Mouse (Mus musculus) midbrain, embryonic 15.5 days (tissue): ENCODE measurements around the gene Cdsn. TPM values are rescaled to one million over a fixed set of nuclear protein-coding genes. Genes with fewer than 3 reads are reported as not detected.
"Not testable (repeated sequence)": the region's sequence is repeated elsewhere in the genome, so short reads cannot be mapped to it uniquely, and the experiment has no call there.

ENCODE experiments used
- ATAC-seq: fragments of 200-750 bp; cut with Nextera tagmentation; replicated peaks from 2 replicates; pipeline ENCODE4 v1.8.0; 2017; ENCODE audit warnings: moderate TSS enrichment
- H3K27ac ChIP-seq: fragments of 300-500 bp; sonication (generic); 2 replicates; pipeline ENCODE4 v1.5.1; 2015; ENCODE audit warnings: mild to moderate bottlenecking, inconsistent platforms
- H3K27me3 ChIP-seq: fragments of 300-500 bp; sonication (generic); replicated peaks from 2 replicates; pipeline ENCODE4 v1.6.1; 2015; ENCODE audit warnings: inconsistent platforms
- H3K36me3 ChIP-seq: fragments of 300-500 bp; sonication (generic); replicated peaks from 2 replicates; pipeline ENCODE4 v1.6.1; 2015; ENCODE audit warnings: inconsistent platforms
- H3K4me1 ChIP-seq: fragments of 300-500 bp; sonication (generic); 2 replicates; pipeline ENCODE4 v1.6.1; 2015; ENCODE audit warnings: inconsistent platforms
- H3K4me2 ChIP-seq: fragments of 300-500 bp; sonication (generic); 2 replicates; pipeline ENCODE4 v1.6.1; 2015; ENCODE audit warnings: inconsistent platforms, mild to moderate bottlenecking, moderate library complexity
- H3K4me3 ChIP-seq: fragments of 300-500 bp; sonication (generic); 2 replicates; pipeline ENCODE4 v1.5.1; 2015; ENCODE audit warnings: mild to moderate bottlenecking, inconsistent platforms
- H3K9ac ChIP-seq: fragments of 300-500 bp; sonication (generic); 2 replicates; pipeline ENCODE4 v1.6.1; 2015; ENCODE audit warnings: mild to moderate bottlenecking, inconsistent platforms
- H3K9me3 ChIP-seq: fragments of 300-500 bp; sonication (generic); 2 replicates; pipeline ENCODE4 v1.6.1; 2016; ENCODE audit warnings: inconsistent platforms
- WGBS: fragments of 180-500 bp; shearing (Covaris S2); methylation state at CpG from one replicate; pipeline ENCODE4 v1.1.7; 2015; ENCODE audit warnings: mixed read lengths; 5-methylcytosine and 5-hydroxymethylcytosine counted together
- polyA plus RNA-seq: library from polyadenylated mRNA; unstranded; fragments of >200 nt; fragmentation: Nextera tagmentation; extraction: Ambion mirVana; gene quantifications from 2 replicates; pipeline ENCODE4 v1.2.1, GENCODE M21; 2015

Gene Cdsn
- 0.06 TPM in 2 replicates for polyA plus RNA-seq

- Histone ChIP-seq H3K4me3 (no peak within 1 kb of the TSS), H3K27ac (no peak within 1 kb of the TSS), H3K9me3 (no peaks in the 10 kb centered on the region), H3K27me3 (no peaks in the 10 kb centered on the region; the same call in 1 of the 2 replicates), H3K36me3 (no peaks in the 10 kb centered on the region), H3K4me2 (no peak within 1 kb of the TSS), H3K4me1 (no peaks in the 10 kb centered on the region), H3K9ac (no peak within 1 kb of the TSS)
- 80% methylated on average over 10 of the region's 10 CpGs for WGBS
- no peak for ATAC-seq
These were observed at the start of gene Cdsn for GRCm38 (mm10) chr17:35551881-35552414. TSS of gene Cdsn (plus strand) at chr17:35552128.

- 3% methylated on average over 6 of the region's 6 CpGs for WGBS
- H3K27ac ChIP-seq = no peak overlapping the region
- peaks cover 13% of the 10 kb centered on the region for H3K27me3 ChIP-seq
- H3K9ac ChIP-seq = no peak overlapping the region
- H3K36me3 ChIP-seq = no peaks in the 10 kb centered on the region
- no peaks in the 10 kb centered on the region for H3K9me3 ChIP-seq
- no peak for ATAC-seq
- no peak overlapping the region for H3K4me3 ChIP-seq
- H3K4me2 ChIP-seq = no peak overlapping the region
- no peaks in the 10 kb centered on the region for H3K4me1 ChIP-seq
These were observed 49.7 kb upstream of the Cdsn start for GRCm38 (mm10) chr17:35502226-35502625.

GRCm38 (mm10) chr17:35502762-35503161 lies 49.2 kb upstream of the Cdsn start:
- Histone ChIP-seq H3K27me3 (peaks cover 17% of the 10 kb centered on the region), H3K27ac (no peak overlapping the region), H3K4me3 (no peak overlapping the region), H3K9me3 (no peaks in the 10 kb centered on the region), H3K9ac (no peak overlapping the region), H3K4me2 (no peak overlapping the region), H3K36me3 (no peaks in the 10 kb centered on the region), H3K4me1 (no peaks in the 10 kb centered on the region)
- WGBS = 42% methylated on average over 5 of the region's 5 CpGs
- no peak for ATAC-seq

GRCm38 (mm10) chr17:35503849-35504248 lies 48.1 kb upstream of the Cdsn start:
- H3K4me2 ChIP-seq = no peak overlapping the region
- H3K27me3 ChIP-seq = peaks cover 20% of the 10 kb centered on the region
- no peak overlapping the region for H3K4me3 ChIP-seq
- 16% methylated on average over 5 of the region's 5 CpGs for WGBS
- H3K9me3 ChIP-seq = no peaks in the 10 kb centered on the region
- H3K4me1 ChIP-seq = no peaks in the 10 kb centered on the region
- no peak for ATAC-seq
- no peak overlapping the region for H3K27ac ChIP-seq
- no peak overlapping the region for H3K9ac ChIP-seq
- no peaks in the 10 kb centered on the region for H3K36me3 ChIP-seq

- no peak for ATAC-seq
- 12% methylated on average over 8 of the region's 8 CpGs for WGBS
- Histone ChIP-seq H3K27ac (no peak overlapping the region), H3K4me1 (no peaks in the 10 kb centered on the region), H3K27me3 (peaks cover 20% of the 10 kb centered on the region), H3K4me3 (no peak overlapping the region), H3K4me2 (no peak overlapping the region), H3K9me3 (no peaks in the 10 kb centered on the region), H3K9ac (no peak overlapping the region), H3K36me3 (no peaks in the 10 kb centered on the region)
These were observed 47.1 kb upstream of the Cdsn start for GRCm38 (mm10) chr17:35504628-35505481.

- WGBS = 30% methylated on average over 13 of the region's 13 CpGs
- ATAC-seq = no peak
- peaks cover 20% of the 10 kb centered on the region for H3K27me3 ChIP-seq
- H3K9ac ChIP-seq = no peak within 1 kb of the TSS
- no peaks in the 10 kb centered on the region for H3K9me3 ChIP-seq
- H3K4me3 ChIP-seq = no peak within 1 kb of the TSS
- no peak within 1 kb of the TSS for H3K4me2 ChIP-seq
- no peaks in the 10 kb centered on the region for H3K36me3 ChIP-seq
- no peak within 1 kb of the TSS for H3K27ac ChIP-seq
- H3K4me1 ChIP-seq = no peaks in the 10 kb centered on the region
These were observed 46.2 kb upstream of the Cdsn start, which contains the start of gene Pou5f1 for GRCm38 (mm10) chr17:35505776-35506175. TSS of gene Pou5f1 (plus strand) at chr17:35506018.

- H3K36me3 ChIP-seq = no peaks in the 10 kb centered on the region
- no peak for ATAC-seq
- H3K4me2 ChIP-seq = no peak overlapping the region
- peaks cover 20% of the 10 kb centered on the region for H3K27me3 ChIP-seq
- no peak overlapping the region for H3K27ac ChIP-seq
- H3K9me3 ChIP-seq = no peaks in the 10 kb centered on the region
- no peak overlapping the region for H3K4me3 ChIP-seq
- 17% methylated on average over 10 of the region's 10 CpGs for WGBS
- no peaks in the 10 kb centered on the region for H3K4me1 ChIP-seq
- no peak overlapping the region for H3K9ac ChIP-seq
These were observed 45.0 kb upstream of the Cdsn start for GRCm38 (mm10) chr17:35506881-35507280.

- no peak overlapping the region for H3K4me3 ChIP-seq
- ATAC-seq = no peak
- H3K36me3 ChIP-seq = no peaks in the 10 kb centered on the region
- no peak overlapping the region for H3K9ac ChIP-seq
- no peaks in the 10 kb centered on the region for H3K9me3 ChIP-seq
- H3K27ac ChIP-seq = no peak overlapping the region
- H3K4me1 ChIP-seq = no peaks in the 10 kb centered on the region
- WGBS = 28% methylated on average over 13 of the region's 13 CpGs
- H3K27me3 ChIP-seq = peaks cover 20% of the 10 kb centered on the region
- H3K4me2 ChIP-seq = no peak overlapping the region
These were observed 44.2 kb upstream of the Cdsn start for GRCm38 (mm10) chr17:35507556-35508260.

- ATAC-seq, H3K4me1 ChIP-seq, H3K4me3 ChIP-seq, H3K9ac ChIP-seq, H3K27ac ChIP-seq, H3K4me2 ChIP-seq, H3K36me3 ChIP-seq, H3K9me3 ChIP-seq: not testable (repeated sequence)
- H3K27me3 ChIP-seq = peaks cover 20% of the 10 kb centered on the region
- 55% methylated on average over 5 of the region's 5 CpGs for WGBS
These were observed 43.6 kb upstream of the Cdsn start for GRCm38 (mm10) chr17:35508279-35508678.

- WGBS = 34% methylated on average over 8 of the region's 8 CpGs
- Histone ChIP-seq H3K9me3 (no peaks in the 10 kb centered on the region), H3K4me1 (no peaks in the 10 kb centered on the region), H3K27ac (no peak overlapping the region), H3K27me3 (peaks cover 20% of the 10 kb centered on the region), H3K4me2 (no peak overlapping the region), H3K36me3 (no peaks in the 10 kb centered on the region), H3K4me3 (no peak overlapping the region), H3K9ac (no peak overlapping the region)
- ATAC-seq = no peak
These were observed 42.6 kb upstream of the Cdsn start for GRCm38 (mm10) chr17:35509284-35509683.

- no peak for ATAC-seq
- peaks cover 16% of the 10 kb centered on the region for H3K4me1 ChIP-seq
- H3K9ac ChIP-seq = no peak overlapping the region
- H3K27me3 ChIP-seq = peaks cover 3% of the 10 kb centered on the region; the same call in 1 of the 2 replicates
- no peak overlapping the region for H3K27ac ChIP-seq
- no peaks in the 10 kb centered on the region for H3K9me3 ChIP-seq
- H3K4me3 ChIP-seq = no peak overlapping the region
- 90% methylated on average over 7 of the region's 7 CpGs for WGBS
- H3K36me3 ChIP-seq = no peaks in the 10 kb centered on the region
- H3K4me2 ChIP-seq = no peak overlapping the region
These were observed 38.9 kb upstream of the Cdsn start for GRCm38 (mm10) chr17:35512916-35513626.

GRCm38 (mm10) chr17:35513886-35514285 lies 38.0 kb upstream of the Cdsn start:
- 0 out of 2 replicates have a peak, but pooled peaks cover 2% of the 10 kb centered on the region for H3K27me3 ChIP-seq
- WGBS = 20% methylated on average over 2 of the region's 2 CpGs
- H3K9ac ChIP-seq = no peak overlapping the region
- H3K27ac ChIP-seq = no peak overlapping the region
- peaks cover 16% of the 10 kb centered on the region for H3K4me1 ChIP-seq
- no peak overlapping the region for H3K4me2 ChIP-seq
- no peaks in the 10 kb centered on the region for H3K9me3 ChIP-seq
- no peak overlapping the region for H3K4me3 ChIP-seq
- no peaks in the 10 kb centered on the region for H3K36me3 ChIP-seq
- no peak for ATAC-seq
